Mouse (Mus musculus) liver, postnatal 0 days (tissue): ENCODE data around the gene Ddx6.

Experiments
- CTCF ChIP-seq: sonication (generic); IDR thresholded peaks from 2 replicates; pipeline ENCODE4 v1.5.1; 2016; ENCODE audit warnings: antibody characterized with exemption, low read depth
- EP300 ChIP-seq: IDR thresholded peaks from 2 replicates; pipeline ENCODE4 v1.6.1; 2016; ENCODE audit warnings: antibody characterized with exemption, low read depth, mild to moderate bottlenecking

DNA sequence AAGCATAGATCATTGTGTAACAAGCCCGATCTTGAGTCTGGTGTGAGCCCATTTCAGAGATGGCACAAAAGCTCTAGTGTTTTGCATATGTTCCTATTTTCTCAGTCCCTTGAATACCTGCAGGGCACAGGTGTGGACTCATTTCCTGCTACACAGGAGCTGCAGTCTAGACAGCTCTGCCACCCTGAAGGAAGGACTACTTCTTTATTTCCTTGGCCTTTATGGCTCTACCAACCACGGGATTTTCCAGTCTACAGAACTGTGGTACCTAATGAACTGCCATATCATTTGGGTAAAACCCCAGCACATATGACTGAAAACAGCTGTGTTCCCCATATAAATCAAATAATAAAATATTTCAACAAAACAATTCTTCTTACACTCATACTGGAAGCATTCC, 29.6 kb upstream of the Ddx6 start:
- TF ChIP-seq EP300 = no peak
- no peak for TF ChIP-seq CTCF
